Mouse (Mus musculus) lung, postnatal 10 days (tissue): Measurements from ENCODE around the gene Lipi.

Experiments
- DNase-seq: peaks from one replicate; pipeline ENCODE4 v3.0.0; 2021

The Lipi gene

GRCm38 (mm10) chr16:75585961-75586360 lies at the start of gene Lipi:
Lipi (minus strand) TSS chr16:75586061.
- no peak for DNase-seq

- DNase-seq, result no peak
Measured at GRCm38 (mm10) chr16:75627862-75628261, 42.0 kb upstream of the Lipi start.

DNA sequence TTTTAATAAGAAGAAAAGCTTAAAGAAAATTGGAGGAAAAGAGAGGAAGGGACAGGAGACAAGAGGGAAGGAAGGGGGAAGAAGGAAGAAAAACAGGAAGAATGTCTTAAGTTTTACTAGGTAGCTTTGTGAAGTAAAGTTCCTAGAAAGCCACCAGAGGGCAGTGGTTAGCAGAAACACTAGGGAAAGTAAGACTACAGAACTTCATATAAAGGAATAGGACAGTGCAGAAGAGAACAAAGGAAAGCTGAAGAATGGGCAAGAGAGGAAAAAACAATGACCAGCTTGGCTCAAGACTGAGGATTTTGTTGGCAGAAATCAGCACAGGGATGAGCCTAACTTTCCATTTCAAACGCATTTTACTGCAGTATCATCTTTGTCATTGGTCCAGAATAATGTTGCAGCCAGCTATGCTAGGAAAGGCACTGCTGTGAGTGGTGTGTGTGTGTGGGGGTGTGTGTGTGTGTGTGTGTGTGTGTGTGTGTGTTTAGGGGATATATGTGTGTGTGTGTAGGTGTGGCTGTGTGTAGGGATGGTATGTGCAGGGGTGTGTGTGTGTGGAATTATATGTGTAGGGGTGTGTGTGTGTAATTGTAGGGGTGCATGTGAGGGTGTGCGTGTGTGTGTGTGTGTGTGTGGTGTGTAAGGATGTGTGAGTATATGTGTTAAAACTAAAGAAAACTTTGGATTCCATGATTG lies 31.9 kb upstream of the Lipi start:
- DNase-seq, result peak; percentile 48

GRCm38 (mm10) chr16:75612561-75612960 lies 26.7 kb upstream of the Lipi start:
- DNase-seq, result no peak

- DNase-seq, result no peak
Measured at GRCm38 (mm10) chr16:75606415-75606814, 20.6 kb upstream of the Lipi start.

DNA sequence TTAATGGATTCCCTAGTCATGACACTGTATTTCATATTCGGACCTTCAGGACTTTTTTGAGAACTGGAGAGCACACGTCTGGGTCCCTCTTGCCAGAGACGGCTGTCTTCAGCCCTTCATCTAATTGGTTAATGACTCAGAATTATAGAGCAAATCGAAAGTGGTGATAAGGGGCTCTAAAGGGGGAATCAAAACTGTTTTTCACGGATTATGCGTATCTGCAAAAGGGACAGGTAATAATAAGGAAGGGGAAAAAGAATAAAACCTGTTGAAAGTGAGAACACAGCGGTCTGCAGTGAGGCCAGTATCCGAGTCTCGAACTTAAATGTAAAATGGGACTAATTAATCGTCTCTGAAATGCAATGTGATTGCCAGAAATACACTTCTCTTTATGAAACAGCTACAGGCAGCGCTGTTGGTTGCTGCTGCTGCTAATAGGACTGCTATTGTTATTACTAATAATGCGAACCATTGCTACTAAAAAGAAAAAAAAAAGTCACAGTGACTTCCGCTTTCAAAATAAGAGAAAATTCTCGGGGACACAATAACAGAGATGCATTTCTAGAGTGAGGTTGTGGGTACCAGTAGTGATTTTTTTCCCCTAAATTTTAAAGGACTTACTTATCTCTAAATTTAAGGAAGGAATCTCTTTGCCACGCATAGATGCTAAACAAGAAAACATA lies 7.8 kb upstream of the Lipi start:
- no peak for DNase-seq

GRCm38 (mm10) chr16:75592671-75593500 lies 7.0 kb upstream of the Lipi start, which contains the start of gene Rbm11:
Rbm11 (plus strand) TSS chr16:75592844.
- peak; percentile 78 for DNase-seq

GRCm38 (mm10) chr16:75586466-75586865 lies 605 bp upstream of the Lipi start:
- DNase-seq, result no peak

GRCm38 (mm10) chr16:75582279-75582678 lies 3.6 kb downstream of the Lipi start:
- no peak for DNase-seq

DNA sequence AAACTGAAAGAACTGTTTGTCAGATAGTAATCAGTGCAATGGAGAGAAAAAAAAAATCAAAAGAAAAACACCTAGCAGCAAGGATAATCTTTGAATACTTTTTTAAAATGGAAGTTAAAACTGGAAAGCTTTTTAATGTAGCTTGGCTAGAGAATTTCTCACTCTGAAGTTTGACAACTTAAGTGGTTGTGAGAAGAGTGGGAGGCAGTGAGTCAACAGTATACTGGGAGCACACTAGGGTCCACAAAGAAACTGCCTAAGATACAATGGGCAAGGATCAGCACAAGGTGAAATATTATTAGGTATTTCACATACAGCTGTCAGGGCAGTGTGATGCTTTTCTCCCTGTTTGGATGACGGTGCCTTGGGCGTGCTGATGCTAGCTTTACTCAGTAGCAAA lies 23.0 kb downstream of the Lipi start:
- DNase-seq, result no peak

DNA sequence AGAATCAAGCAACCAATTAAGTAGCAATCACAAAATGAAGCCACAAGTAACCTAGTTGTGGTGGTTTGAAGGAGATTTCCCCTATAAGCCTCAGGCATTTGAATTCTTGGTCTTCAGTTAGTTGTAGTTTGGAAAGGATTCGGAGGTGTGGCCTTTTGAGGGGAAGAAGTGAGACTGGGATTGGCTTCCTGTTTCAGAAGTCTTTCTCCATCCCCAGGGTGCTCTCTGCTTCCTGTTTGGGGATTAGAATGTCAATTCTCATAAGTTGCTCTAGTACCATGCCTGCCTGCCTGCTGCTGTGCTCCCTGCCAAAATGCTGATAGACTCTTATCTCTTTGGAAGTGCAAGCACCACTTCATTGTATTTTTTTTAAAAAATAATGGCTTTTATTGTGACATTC lies 40.6 kb downstream of the Lipi start:
- no peak for DNase-seq

DNA sequence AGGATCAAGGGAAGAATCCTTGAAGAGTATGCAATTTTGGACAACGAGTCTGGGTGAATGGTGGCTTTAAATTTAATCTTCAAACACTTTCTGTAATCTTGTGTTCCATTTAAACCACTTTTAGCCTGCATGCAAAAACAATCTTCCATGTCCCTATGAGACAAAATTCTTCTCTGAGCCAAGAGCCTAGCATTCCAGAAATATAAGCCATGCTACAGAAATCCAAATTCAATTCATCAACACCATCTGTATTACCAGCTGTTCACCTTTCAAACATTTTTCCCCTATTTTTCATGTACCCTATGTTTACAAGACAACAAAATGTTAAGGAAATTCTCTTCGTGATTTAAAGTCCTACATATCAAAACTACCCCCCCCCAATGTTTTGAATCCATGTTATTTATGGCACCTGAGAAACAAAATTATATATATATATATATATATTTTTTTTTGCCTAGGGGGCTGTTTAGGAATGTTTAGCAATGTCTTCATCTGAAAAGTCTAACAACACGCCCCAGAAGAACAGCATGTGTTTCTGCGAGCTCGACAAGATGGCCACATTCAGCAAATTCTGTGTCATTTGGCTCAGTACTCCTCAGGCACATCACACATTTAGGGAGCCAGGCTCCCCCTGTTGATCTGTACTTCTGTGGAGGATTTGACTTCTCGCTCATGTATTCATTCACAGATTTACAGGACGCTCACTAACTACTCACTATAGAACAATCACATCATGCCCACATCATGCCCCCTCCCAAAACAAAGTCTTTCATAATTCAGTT lies 47.9 kb downstream of the Lipi start:
- DNase-seq, result no peak

GRCm38 (mm10) chr16:75531705-75532104 lies 54.2 kb downstream of the Lipi start:
- no peak for DNase-seq

DNA sequence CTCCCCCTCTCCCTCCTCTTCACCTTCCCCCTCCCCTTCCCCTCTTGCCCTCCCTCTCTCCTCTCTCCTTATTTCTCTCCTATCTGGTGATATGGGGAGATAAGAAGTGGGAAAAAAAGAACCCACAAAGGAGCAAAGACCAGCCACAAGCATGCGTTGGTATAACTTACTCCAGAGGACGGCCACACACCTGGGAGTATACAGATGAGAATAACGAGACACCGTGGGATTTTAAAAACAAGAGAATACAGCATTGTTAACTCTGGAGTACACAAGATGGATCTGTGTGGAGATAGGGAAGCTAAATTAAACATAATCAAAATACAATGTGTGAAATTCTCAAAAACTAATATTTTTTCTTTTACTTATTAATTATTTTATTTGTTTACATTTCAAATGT lies 89.3 kb downstream of the Lipi start:
- no peak for DNase-seq
